Mouse (Mus musculus) B cell, adult 2 months (primary cell): ENCODE data around the gene Tmem50a.

Experiments
- DNase-seq, 2 experiments: peaks; one replicate each; pipeline ENCODE4 v3.0.0; 2022

The Tmem50a gene

DNA sequence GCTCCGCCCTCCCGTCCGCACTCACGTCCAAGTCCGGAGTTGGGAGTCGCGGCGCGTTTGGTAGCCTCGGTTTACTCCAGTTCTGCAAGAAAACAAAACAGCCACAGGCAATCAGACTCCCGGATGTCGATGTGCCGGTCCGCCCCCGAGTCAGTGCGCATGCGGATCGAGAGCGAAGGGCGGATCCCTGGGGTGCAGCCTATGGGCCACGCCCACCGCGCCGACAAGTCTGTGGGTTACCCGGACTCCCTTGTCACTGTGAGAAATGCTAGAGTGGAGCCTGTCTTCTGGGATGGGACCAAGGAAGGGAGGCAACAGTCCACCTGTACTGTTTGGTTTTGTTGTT is at the start of gene Tmem50a:
Tmem50a (minus strand) TSS at position 161 of the 346 bp plus-strand sequence.
- peak; percentile 97 for DNase-seq

DNA sequence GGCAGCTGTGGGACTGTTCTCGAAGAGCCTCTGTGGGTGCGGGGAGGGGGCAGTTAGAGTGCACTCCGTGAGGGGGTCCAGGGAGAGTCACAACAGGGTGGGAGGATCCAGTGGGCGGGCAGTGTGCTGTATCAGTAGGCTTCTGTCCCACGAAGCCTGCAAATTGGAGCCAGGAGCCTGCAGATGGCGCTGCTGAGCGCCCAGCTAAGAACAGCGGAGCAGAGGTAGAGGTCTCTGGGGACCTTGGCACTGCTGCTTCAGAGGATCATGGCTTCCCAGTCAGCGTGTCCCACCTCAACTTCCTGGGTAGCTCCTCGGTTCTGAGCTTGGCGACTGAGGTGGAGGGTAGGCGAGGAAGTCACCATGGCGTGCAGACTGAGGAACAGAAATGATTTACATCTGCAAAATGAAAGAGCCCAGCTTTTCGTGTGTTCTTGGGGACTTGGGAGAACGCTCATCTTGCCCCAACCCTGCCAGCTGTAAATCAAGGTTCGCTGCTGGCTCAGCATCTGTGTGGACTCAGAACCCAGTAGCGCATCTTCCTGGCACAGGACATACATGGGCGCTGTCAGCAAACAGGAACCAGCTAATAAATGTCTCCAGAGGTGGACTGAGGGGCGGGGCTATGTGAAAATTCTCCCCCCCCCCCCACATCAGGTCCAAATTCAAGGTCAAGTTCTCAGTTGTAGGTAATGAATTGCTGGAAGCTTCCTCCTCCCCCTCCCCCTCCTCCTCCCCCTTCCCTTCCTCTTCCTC is 48.4 kb upstream of the Tmem50a start:
- peak; percentile 68 to 69 for DNase-seq

DNA sequence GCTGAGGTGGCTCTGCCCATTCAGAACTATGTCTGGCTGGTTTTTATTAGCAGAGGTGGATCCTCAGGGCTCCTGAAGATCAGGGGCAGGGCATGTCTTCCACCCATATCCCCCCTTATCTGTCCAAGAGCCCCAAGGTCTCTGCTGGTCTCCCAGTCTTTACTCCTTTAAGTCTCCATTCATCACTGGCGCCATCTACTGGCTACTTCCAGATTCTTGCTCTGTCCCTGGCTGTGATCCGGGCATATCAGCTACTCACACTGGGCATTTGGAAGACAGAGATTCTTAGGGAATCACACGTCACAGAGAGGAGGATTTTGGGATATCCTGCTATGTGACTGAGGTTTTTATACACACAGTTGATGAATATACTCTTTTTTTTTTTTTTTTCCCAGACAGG is 41.5 kb upstream of the Tmem50a start:
- peak; percentile 74 for DNase-seq

DNA sequence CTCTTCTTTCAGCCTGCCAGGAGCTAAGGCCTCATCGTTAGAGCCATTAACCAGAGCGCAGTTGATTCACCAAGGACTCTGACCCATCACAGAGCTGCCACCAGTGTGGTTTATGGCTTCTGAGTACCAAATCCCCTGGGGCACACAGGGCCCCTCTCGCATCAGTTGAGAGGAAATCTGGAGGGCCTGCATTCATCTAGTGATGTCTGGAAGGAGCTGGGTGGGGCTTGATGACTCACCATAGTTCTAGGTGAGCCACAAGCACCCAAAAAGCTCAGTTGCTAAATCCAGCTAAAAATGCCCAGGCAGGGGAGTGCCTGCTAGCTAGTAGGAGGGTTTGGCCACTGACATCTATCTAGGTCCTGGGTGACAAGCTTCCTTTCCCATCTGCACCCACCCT is 41.0 kb upstream of the Tmem50a start:
- peak; percentile 36 to 50 for DNase-seq

DNA sequence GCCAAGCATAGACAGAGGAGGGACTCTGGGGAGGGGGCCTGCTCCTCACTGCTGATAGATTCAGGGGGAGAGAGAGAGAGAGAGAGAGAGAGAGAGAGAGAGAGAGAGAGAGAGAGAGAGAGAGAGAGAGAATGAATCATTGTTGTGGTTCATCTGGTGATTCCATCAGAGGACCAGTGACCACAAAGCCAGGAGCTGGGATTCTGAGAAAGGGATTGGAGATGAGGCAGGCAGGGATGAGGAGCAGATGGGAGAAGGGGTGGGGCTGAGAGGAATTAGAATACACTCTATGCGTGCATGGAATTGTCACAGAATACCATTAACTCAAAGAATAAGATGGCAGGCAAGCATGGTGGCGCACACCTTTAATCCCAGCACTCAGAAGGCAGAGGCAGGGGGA is 40.4 kb upstream of the Tmem50a start:
- no peak for DNase-seq

DNA sequence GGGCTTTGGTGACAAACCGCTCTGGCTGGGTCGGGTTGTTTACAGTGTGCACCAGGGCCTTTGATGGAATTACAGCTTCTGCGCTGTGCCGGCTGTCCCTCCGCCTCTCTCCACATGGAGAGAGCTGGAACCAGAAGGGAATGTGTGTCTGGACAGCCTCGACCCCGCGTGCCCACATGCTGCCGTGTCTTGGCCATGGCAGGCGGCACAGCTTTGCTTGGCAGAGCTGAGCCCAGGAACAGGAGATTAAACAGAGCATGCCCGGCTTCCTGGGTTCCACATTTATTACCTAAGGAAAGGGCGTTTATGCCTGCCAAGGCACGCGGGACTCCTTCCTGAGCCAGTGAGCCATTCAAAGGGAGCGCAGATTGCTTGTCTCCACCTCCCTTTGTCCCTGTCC is 39.6 kb upstream of the Tmem50a start:
- DNase-seq, result no peak

DNA sequence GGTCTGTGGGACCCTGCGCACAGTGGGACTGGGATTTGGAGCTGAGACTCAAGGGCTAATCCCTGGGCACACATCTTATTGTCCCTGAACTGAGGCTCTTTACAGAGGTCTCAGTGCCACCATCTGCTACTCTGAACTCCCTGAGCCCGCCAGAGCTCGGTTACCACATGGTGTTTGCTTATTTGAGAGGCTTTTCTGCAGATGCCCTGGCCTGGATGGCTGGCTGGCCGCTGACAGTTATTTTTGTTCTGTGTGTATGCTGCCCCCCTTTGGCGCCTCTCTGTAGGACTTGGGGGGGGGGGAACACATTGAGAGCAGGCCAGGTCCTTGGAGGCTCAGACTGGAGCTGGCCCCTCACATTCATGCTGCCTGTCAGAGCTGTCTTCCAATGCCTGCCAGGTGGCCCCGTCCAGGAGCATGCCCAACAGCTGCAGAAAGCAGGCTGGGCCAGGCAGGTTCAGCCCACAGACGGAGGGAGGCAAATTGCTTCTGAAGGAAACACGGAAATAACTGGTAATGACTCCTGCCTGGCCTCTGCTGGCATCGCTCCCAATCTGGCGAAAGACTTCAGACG is 35.8 kb upstream of the Tmem50a start:
- no peak for DNase-seq

DNA sequence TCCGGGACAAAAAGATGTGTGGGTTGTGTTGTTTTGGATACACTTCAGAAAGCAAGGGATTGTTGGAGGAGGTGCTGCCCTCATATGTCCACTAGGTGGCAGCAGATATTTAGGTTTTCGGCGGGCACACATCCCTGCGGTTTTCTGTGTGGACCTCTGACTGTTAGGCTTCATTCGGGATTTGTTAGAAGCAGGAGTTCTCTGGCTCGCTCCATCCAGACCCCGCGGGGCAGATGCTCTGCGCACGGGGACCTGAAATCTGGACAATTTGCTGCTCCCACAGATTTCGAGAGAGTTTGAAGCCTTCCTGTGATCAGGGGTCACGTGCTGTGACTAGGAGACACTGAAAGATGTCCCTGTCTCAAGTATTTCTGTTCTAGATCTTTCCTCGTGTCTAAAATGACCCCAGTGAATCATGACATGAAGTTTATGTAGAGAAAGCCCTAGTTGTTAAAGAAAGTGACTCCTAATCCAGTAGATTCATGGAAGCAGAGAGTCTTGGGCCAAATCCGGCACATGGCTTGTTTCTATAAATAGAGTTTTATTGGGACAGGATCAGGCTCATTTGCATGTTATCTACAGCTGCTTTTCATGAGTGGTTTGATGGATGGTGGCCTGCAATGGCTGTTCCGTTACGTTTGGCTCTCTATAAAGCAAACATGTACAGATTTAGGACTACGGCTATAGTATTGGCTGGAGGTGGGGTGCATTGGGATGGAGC is 31.4 kb upstream of the Tmem50a start:
- DNase-seq, result peak; percentile 77 to 79

DNA sequence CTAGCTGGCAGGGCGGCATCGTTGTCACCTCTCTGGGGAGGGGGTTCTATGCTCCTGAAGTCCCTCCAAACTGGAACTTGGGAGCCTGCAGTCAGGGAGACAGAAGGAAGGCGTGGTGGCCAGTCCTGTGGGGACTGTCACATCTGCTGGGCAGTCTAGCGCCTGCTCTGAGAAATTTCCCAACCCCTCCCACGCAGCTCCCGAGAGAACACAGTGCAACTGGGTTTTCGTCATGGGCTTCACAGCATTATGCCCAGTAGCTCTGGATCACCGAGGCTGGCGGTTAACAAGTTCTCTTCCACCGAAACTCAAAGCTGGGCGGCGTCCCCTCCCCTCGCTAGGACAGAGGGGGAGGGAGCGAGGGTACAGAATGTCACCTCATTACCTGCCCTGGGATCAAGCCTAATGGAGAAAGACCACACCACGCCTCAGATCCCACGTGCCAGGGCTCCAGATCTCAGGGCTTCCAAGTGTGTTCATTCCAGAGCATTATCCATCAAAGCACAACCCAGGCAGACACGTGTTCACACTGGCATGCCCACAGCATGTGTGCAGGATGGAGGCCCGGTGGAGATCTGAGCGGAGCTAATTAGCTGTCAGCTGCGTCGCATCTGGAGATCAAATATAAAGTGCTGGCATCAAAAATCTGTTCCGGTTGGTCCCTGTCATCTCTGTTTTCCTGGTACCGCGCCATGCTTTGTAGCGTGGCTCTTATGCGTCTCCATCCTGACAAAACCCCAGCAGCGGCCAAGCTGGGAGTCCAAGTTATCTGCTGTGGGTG is 29.1 kb upstream of the Tmem50a start:
- no peak for DNase-seq

DNA sequence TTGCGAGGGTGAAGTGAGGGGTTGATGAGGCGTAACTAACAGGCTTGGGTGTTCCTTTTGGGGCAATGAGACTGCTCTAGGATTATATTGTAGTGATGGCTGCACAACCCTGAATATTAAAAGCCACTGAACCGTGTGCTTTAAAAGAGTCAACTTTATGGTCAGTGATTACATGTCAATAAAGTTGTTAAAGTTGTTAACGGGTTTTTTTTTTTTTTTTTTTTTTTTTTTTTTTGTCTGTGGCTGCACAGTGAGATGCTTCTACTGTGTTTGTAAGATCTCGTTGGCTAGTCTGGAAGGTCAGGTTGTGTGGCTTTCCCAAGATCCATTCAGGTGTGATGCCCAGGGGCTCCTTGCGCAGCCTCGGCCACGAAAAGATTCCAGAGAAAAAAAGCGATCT is 25.1 kb upstream of the Tmem50a start:
- DNase-seq, result no peak

DNA sequence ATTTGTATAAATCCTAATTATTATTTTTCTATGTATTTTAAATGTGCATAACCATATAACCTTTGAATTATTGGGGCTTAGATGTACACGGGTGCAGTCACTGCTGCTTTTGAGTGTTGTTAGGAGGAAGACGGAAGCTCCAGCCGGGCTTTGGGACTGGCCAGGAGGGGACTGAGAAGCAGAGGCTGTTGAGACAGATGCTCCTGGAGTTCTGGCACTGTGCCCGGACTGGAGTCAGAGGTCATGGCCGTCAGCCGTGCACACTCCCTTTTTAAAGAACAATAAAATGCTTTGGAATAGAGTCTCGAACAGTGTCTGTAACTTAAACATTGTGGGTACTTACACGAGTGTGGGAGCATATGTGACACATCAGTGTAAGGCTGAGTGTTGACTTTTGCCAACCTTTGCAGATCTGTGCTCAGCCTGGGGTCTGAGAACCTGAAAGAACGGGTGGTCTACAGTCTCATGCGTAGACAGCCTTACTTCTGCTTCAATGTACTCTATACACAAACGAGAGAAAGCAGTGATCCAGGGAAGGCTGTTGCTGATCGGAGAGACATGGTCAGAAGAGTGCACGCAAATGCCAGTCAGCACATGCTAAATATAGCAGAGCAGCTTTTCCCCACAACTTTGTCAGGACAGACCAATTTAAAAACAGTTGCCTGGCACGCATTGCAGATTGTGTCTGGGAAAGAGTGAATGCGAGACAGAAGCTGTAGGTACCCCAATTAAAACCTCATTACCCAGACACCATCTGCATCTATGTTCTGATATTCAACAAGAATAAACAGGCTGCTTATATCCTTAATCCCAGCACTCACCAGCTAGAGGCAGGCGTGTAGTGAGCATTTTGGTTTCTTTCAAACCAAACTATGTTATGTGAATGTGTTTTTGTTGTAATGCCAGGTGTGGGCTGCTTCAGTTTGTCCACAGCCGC is 22.7 kb upstream of the Tmem50a start:
- no peak for DNase-seq

DNA sequence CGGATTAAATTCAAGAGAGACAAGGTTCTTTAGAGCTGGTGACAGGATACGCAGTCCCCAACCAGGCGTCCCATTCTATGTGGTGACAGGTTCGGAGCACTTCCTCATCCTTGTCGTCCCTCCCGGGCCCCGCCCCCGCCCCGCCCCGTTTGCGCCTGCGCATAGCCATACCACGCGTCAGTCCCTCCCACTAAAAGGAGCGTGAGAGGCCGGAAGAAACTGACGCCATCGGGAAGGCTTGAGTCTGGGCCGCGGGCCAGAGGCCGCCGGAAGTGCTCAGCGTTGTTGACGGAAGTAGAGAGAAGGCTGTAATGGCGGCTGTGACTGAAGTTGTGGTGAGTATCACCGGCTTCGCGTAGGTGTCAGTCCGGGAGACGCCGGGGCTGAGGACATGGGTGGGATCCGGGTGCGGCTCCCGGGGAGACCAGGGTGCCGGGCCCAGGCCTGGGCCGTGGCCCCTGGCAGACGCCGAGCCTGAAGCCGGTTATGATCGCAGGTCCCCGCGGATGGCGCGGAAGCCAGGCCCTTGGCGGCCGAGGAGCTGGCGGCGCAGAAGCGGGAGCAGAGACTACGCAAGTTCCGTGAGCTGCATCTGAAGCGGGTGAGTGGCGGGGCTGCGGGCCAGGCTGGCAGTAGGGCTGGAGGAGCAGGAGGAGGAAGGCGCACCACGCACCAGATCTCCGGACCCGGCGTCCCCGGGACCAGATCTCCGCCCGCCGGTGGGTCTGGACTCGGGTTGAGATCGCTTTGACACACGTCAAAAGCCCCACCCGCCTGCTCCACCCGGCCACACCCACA is 16.1 kb upstream of the Tmem50a start, which contains the start of gene Syf2:
Syf2 (plus strand) TSS at position 215 of the 798 bp plus-strand sequence.
- peak; percentile 90 for DNase-seq

DNA sequence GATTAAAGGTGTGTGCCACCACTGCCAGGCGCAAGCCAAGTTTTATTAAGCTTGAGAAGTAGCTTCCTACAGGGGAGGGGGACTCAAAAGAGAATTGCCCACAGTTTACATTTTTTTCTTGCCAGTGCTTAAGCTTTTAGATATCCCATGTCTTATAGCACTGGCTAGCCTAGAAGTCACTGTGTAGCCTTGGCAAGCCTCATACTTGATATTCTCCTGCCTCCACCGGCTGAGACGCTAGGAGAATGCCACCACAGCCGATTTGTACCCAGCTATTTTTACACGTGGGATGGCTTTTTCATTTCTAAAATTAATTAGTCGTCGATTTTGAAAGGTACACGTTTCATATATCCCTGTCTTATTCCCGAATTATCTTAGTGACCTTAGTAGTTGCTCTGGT is 15.4 kb upstream of the Tmem50a start:
- peak in 1 of 2 experiments; percentile 27 for DNase-seq

DNA sequence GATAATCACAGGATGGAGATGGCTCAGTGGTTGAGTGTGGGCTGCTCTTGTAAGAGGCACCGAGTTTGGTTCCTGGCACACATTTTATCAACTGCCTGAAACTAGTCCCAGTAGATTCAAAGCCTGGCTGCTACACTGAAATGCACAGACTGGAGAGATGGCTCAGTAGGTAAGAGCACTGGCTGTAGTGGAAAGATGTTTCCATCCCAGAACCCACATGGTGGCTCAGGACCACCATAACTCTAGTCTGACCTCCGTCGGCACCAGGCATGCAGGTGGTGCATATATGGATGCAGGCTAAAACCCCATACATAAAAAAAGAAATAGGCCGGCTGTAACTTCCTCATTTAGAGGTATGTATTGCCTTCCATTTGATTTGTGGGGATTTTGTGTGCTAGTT is 14.7 kb upstream of the Tmem50a start:
- peak; percentile 57 to 61 for DNase-seq

DNA sequence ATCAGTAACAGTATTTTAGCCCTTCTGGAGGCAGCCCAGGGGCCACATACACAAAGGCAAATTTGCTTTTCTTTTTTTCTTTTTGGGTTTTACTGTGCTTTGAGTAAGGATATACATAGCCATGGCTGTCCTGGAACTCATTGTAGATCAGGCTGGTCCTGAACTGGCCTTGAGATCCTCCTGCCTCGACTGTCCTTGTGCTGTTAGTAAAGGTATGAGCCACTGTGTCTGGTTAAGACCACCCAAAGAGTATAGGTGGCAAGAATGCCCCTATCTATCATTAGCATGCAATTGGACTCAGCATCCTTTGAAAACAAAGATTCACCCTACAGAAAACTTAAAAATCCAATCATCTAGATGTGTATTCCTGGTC is 13.6 kb upstream of the Tmem50a start:
- DNase-seq, result no peak

DNA sequence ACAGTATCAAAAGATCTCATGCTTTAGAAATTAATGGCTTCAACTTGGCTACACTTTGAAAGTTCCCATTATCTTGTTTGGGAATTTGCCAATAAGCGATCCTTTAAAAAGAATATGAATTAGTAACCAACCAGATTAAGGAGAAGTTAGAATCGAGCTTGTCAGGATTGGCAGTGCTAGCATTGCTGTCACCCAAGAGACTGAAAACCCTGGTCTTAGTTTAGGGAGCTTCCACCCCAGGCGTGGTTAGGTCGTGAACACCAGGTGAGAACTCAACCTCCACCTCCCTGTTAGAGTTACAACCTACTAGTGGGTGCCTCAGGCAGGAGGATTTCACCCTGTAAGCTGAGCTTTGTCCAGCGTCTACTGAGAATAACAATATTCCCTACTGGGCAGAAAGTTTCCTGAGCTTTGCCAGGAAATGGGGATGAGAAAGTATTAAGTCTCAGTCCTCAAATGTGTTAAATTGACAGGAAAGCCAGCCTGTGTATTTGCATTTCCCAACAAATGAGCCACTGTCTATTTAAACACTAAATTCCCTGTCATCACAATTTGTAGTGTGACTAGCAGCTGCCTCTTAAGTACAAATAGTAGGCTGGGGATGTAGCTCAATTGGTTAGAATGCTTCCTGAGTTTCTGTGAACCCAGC is 13.1 kb upstream of the Tmem50a start:
- peak in 1 of 2 experiments; percentile 30 for DNase-seq

DNA sequence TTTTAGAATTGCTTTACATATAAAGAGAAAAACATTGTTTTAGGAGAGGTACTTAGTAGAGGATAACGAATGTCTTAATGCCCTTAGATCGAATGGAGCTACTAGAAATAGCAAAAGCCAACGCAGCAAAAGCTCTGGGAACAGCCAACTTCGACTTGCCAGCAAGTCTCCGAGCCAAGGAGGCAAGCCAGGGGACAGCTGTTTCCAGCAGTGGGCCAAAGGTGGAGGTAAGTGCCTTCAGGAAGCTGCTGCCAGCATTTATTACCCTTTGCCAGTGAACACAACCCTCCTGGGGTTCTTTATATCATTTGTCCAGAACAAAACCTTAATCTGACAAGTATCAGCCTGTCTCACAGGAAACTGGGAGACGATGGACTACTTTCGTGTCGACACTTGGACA is 10.4 kb upstream of the Tmem50a start:
- no peak for DNase-seq

DNA sequence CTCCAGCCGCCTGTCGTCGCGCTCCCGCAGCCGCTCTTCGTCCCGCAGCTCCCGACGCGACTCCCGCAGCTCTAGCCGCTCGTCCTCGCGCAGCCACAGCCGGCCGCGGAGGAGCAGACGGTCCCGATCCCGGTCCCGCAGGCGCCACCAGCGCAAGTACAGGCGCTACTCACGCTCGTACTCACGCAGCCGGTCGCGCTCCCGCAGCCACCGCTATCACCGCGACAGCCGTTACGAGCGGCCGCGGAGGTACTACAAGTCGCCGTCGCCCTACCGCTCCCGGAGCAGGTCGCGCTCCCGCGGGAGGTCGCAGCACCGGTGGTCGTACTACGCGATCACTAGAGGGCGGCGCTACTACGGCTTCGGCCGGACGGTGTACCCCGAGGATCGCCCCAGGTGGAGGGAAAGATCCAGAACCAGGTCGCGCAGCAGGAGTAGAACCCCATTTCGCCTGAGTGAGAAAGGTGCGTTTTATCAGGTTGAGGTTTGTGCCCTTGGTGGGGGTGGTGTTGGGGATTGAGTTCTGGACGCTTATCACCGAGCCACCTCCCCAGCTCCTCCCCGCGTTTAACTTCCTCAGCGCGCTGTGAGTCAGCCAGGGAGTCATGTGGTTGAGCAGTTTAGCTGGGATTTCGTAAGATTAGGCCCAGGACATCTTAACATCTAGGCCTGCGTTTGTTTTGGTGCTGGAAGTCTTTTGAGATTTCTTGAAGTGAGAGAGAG is 9.4 kb upstream of the Tmem50a start:
- peak; percentile 74 to 77 for DNase-seq

DNA sequence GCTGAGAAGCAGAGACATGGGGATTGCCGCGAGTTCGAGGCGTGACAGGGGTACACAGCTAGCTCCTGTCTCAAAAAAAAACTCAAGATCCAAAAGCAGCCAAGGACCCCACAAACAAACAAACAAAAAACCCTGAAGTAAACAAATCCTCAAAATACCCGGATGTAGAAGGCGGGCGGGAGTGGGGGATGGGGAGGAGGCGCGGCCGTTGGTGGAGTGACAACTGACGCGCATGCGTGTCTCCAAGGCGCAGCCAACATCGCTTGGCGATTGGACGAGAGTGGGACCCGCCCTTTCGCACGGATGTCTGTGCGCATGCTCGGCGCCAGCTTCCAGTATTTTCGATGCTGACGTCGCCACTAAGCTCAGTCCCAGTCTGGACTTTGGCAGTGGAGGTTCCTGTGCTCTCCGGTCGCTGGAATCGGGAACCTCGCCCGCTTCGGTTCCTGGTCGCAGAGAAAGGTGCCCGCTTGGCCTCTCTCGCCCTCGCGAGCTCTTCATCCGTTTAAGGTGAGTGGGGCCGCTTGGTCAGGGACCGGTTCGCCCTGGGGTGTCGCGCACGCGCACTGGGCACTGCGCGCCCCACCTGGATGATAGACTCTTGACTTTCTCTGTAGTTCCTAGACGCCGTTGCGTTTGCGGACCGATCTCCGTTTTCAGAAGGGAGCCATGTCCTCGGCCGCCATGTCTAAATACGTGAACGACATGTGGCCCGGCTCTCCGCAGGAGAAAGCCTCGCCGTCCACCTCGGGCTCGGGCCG is 8.6 kb upstream of the Tmem50a start, which contains the start of gene Rsrp1:
Rsrp1 (plus strand) TSS at position 335 of the 761 bp plus-strand sequence.
- peak; percentile 93 to 94 for DNase-seq
